Mouse (Mus musculus): Measurements from ENCODE around the gene Fbn1. TPM values are rescaled to one million over a fixed set of nuclear protein-coding genes. Genes with fewer than 3 reads are reported as not detected.

Gene Fbn1
- polyA plus RNA-seq, 1 experiment from 2014 or later, result 2.1 TPM

GRCm38 (mm10) chr2:125476231-125476630, 31.6 kb downstream of the Fbn1 start:
- no peak overlapping the region for H3K27ac ChIP-seq (ENCODE audit: low read depth, low read length)
- no peak overlapping the region for H3K4me2 ChIP-seq (ENCODE audit: low read length)
- H3K4me3 ChIP-seq (ENCODE audit: low read length), result no peak overlapping the region
- no peaks in the 10 kb centered on the region; the same call in 1 of the 2 replicates for H3K36me3 ChIP-seq (ENCODE audit: control insufficient read depth, insufficient read depth, low read length)
- no peaks in the 10 kb centered on the region for H3K9me3 ChIP-seq (ENCODE audit: control insufficient read depth, low read length)
- 84% methylated on average over 3 of the region's 3 CpGs for WGBS
- no peaks in the 10 kb centered on the region for H3K4me1 ChIP-seq (ENCODE audit: control insufficient read depth, insufficient read depth, low read depth, low read length)
- H3K27me3 ChIP-seq (replicated peaks; ENCODE audit: control insufficient read depth, insufficient read depth, low read length), result no peaks in the 10 kb centered on the region
- ATAC-seq, result no peak
- no peak overlapping the region for H3K9ac ChIP-seq (ENCODE audit: low read depth, low read length)

- WGBS, result 80% methylated on average over 5 of the region's 5 CpGs
- H3K4me2 ChIP-seq (ENCODE audit: low read length), result no peak overlapping the region
These were observed 33.1 kb downstream of the Fbn1 start for GRCm38 (mm10) chr2:125474690-125475089.

GRCm38 (mm10) chr2:125473228-125473627, 34.6 kb downstream of the Fbn1 start:
- Histone ChIP-seq H3K36me3 (ENCODE audit: control insufficient read depth, insufficient read depth, low read length) (no peaks in the 10 kb centered on the region; the same call in 1 of the 2 replicates), H3K9ac (ENCODE audit: low read depth, low read length) (no peak overlapping the region), H3K4me1 (ENCODE audit: control insufficient read depth, insufficient read depth, low read depth, low read length) (no peaks in the 10 kb centered on the region), H3K4me3 (ENCODE audit: low read length) (no peak overlapping the region), H3K27ac (ENCODE audit: low read depth, low read length) (no peak overlapping the region), H3K27me3 (replicated peaks; ENCODE audit: control insufficient read depth, insufficient read depth, low read length) (no peaks in the 10 kb centered on the region), H3K4me2 (ENCODE audit: low read length) (no peak overlapping the region), H3K9me3 (ENCODE audit: control insufficient read depth, low read length) (no peaks in the 10 kb centered on the region)
- no peak for ATAC-seq
- WGBS, result 84% methylated on average over 2 of the region's 2 CpGs

More at GRCm38 (mm10) chr2:125474690-125475089, 33.1 kb downstream of the Fbn1 start:
- no peaks in the 10 kb centered on the region for H3K9me3 ChIP-seq (ENCODE audit: control insufficient read depth, low read length)
- no peaks in the 10 kb centered on the region; the same call in 1 of the 2 replicates for H3K36me3 ChIP-seq (ENCODE audit: control insufficient read depth, insufficient read depth, low read length)
- no peak for ATAC-seq
- no peak overlapping the region for H3K9ac ChIP-seq (ENCODE audit: low read depth, low read length)
- no peak overlapping the region for H3K27ac ChIP-seq (ENCODE audit: low read depth, low read length)
- no peak overlapping the region for H3K4me3 ChIP-seq (ENCODE audit: low read length)
- H3K27me3 ChIP-seq (replicated peaks; ENCODE audit: control insufficient read depth, insufficient read depth, low read length), result no peaks in the 10 kb centered on the region
- H3K4me1 ChIP-seq (ENCODE audit: control insufficient read depth, insufficient read depth, low read depth, low read length), result no peaks in the 10 kb centered on the region

- no peak for ATAC-seq
- no peaks in the 10 kb centered on the region for H3K4me1 ChIP-seq (ENCODE audit: control insufficient read depth, insufficient read depth, low read depth, low read length)
- no peak overlapping the region for H3K4me2 ChIP-seq (ENCODE audit: low read length)
- H3K27me3 ChIP-seq (replicated peaks; ENCODE audit: control insufficient read depth, insufficient read depth, low read length), result no peaks in the 10 kb centered on the region
- WGBS, result 87% methylated on average over 4 of the region's 4 CpGs
- H3K9me3 ChIP-seq (ENCODE audit: control insufficient read depth, low read length), result no peaks in the 10 kb centered on the region
- H3K4me3 ChIP-seq (ENCODE audit: low read length), result no peak overlapping the region
- H3K9ac ChIP-seq (ENCODE audit: low read depth, low read length), result no peak overlapping the region
- no peak overlapping the region for H3K27ac ChIP-seq (ENCODE audit: low read depth, low read length)
- H3K36me3 ChIP-seq (ENCODE audit: control insufficient read depth, insufficient read depth, low read length), result no peaks in the 10 kb centered on the region; the same call in 1 of the 2 replicates
These were observed 36.1 kb downstream of the Fbn1 start for GRCm38 (mm10) chr2:125471721-125472120.

GRCm38 (mm10) chr2:125470553-125471295, 37.1 kb downstream of the Fbn1 start:
- no peak overlapping the region for H3K4me3 ChIP-seq (ENCODE audit: low read length)
- no peaks in the 10 kb centered on the region; the same call in 1 of the 2 replicates for H3K36me3 ChIP-seq (ENCODE audit: control insufficient read depth, insufficient read depth, low read length)
- no peak for ATAC-seq
- H3K9ac ChIP-seq (ENCODE audit: low read depth, low read length), result no peak overlapping the region
- H3K4me1 ChIP-seq (ENCODE audit: control insufficient read depth, insufficient read depth, low read depth, low read length), result no peaks in the 10 kb centered on the region
- no peak overlapping the region for H3K27ac ChIP-seq (ENCODE audit: low read depth, low read length)
- 67% methylated on average over 8 of the region's 8 CpGs for WGBS
- no peaks in the 10 kb centered on the region for H3K9me3 ChIP-seq (ENCODE audit: control insufficient read depth, low read length)
- H3K4me2 ChIP-seq (ENCODE audit: low read length), result no peak overlapping the region
- H3K27me3 ChIP-seq (replicated peaks; ENCODE audit: control insufficient read depth, insufficient read depth, low read length), result no peaks in the 10 kb centered on the region

- Histone ChIP-seq H3K27ac (ENCODE audit: low read depth, low read length) (no peak overlapping the region), H3K4me1 (ENCODE audit: control insufficient read depth, insufficient read depth, low read depth, low read length) (no peaks in the 10 kb centered on the region), H3K9ac (ENCODE audit: low read depth, low read length) (no peak overlapping the region), H3K4me3 (ENCODE audit: low read length) (no peak overlapping the region), H3K27me3 (replicated peaks; ENCODE audit: control insufficient read depth, insufficient read depth, low read length) (no peaks in the 10 kb centered on the region), H3K9me3 (ENCODE audit: control insufficient read depth, low read length) (no peaks in the 10 kb centered on the region), H3K4me2 (ENCODE audit: low read length) (no peak overlapping the region), H3K36me3 (ENCODE audit: control insufficient read depth, insufficient read depth, low read length) (peaks cover 2% of the 10 kb centered on the region; the same call in 1 of the 2 replicates)
- no peak for ATAC-seq
- 84% methylated on average over 6 of the region's 6 CpGs for WGBS
These were observed 43.8 kb downstream of the Fbn1 start for GRCm38 (mm10) chr2:125464036-125464435.

GRCm38 (mm10) chr2:125459087-125459486, 48.7 kb downstream of the Fbn1 start:
- Histone ChIP-seq H3K4me1 (ENCODE audit: control insufficient read depth, insufficient read depth, low read depth, low read length) (no peaks in the 10 kb centered on the region), H3K9me3 (ENCODE audit: control insufficient read depth, low read length) (no peaks in the 10 kb centered on the region), H3K4me2 (ENCODE audit: low read length) (no peak overlapping the region), H3K27me3 (replicated peaks; ENCODE audit: control insufficient read depth, insufficient read depth, low read length) (no peaks in the 10 kb centered on the region), H3K27ac (ENCODE audit: low read depth, low read length) (no peak overlapping the region), H3K36me3 (ENCODE audit: control insufficient read depth, insufficient read depth, low read length) (no peaks in the 10 kb centered on the region), H3K9ac (ENCODE audit: low read depth, low read length) (no peak overlapping the region), H3K4me3 (ENCODE audit: low read length) (no peak overlapping the region)
- 89% methylated on average over 3 of the region's 3 CpGs for WGBS
- no peak for ATAC-seq

GRCm38 (mm10) chr2:125456059-125456789, 51.6 kb downstream of the Fbn1 start:
- H3K36me3 ChIP-seq (ENCODE audit: control insufficient read depth, insufficient read depth, low read length), result no peaks in the 10 kb centered on the region
- no peaks in the 10 kb centered on the region for H3K27me3 ChIP-seq (replicated peaks; ENCODE audit: control insufficient read depth, insufficient read depth, low read length)
- H3K4me2 ChIP-seq (ENCODE audit: low read length), result no peak overlapping the region
- H3K9me3 ChIP-seq (ENCODE audit: control insufficient read depth, low read length), result no peaks in the 10 kb centered on the region
- no peak overlapping the region for H3K4me3 ChIP-seq (ENCODE audit: low read length)
- 75% methylated on average over 15 of the region's 15 CpGs for WGBS
- H3K4me1 ChIP-seq (ENCODE audit: control insufficient read depth, insufficient read depth, low read depth, low read length), result no peaks in the 10 kb centered on the region
- no peak overlapping the region for H3K27ac ChIP-seq (ENCODE audit: low read depth, low read length)
- ATAC-seq, result no peak
- no peak overlapping the region for H3K9ac ChIP-seq (ENCODE audit: low read depth, low read length)

- Histone ChIP-seq H3K9ac (ENCODE audit: low read depth, low read length) (no peak overlapping the region), H3K36me3 (ENCODE audit: control insufficient read depth, insufficient read depth, low read length) (no peaks in the 10 kb centered on the region), H3K27me3 (replicated peaks; ENCODE audit: control insufficient read depth, insufficient read depth, low read length) (no peaks in the 10 kb centered on the region), H3K4me3 (ENCODE audit: low read length) (no peak overlapping the region), H3K4me1 (ENCODE audit: control insufficient read depth, insufficient read depth, low read depth, low read length) (no peaks in the 10 kb centered on the region), H3K27ac (ENCODE audit: low read depth, low read length) (no peak overlapping the region), H3K4me2 (ENCODE audit: low read length) (no peak overlapping the region), H3K9me3 (ENCODE audit: control insufficient read depth, low read length) (no peaks in the 10 kb centered on the region)
- WGBS, result 86% methylated on average over 5 of the region's 5 CpGs
- ATAC-seq, result no peak
These were observed 53.0 kb downstream of the Fbn1 start for GRCm38 (mm10) chr2:125454781-125455180.
